Mouse (Mus musculus) A20 (cell line): ENCODE measurements at regions not wholly inside any gene's neighbourhood (a gene's known extent, or its start where the extent isn't known, plus 50 kb on each side); places are given as distances from the start of the nearest gene placed in this dataset.
"Not testable (repeated sequence)": the region's sequence is repeated elsewhere in the genome, so short reads cannot be mapped to it uniquely, and the experiment has no call there.

Experiments used
- DNase-seq: peaks from one replicate; pipeline ENCODE4 v3.0.0-alpha.2; 2011; ENCODE audit warnings: low read depth, low spot score

- no peak for DNase-seq
Observed at GRCm38 (mm10) chr4:53263776-53264175, 104.1 kb upstream of the Abca1 start.

GRCm38 (mm10) chr4:53262466-53262865 lies 102.8 kb upstream of the Abca1 start:
- DNase-seq = no peak

- peak; percentile 61 for DNase-seq
Observed at GRCm38 (mm10) chr4:53261556-53262140, 102.0 kb upstream of the Abca1 start.

- DNase-seq = no peak
Observed at GRCm38 (mm10) chr4:53258975-53259374, 99.3 kb upstream of the Abca1 start.

GRCm38 (mm10) chr4:53256996-53257395 lies 97.3 kb upstream of the Abca1 start:
- no peak for DNase-seq

GRCm38 (mm10) chr4:53254483-53254882 lies 94.8 kb upstream of the Abca1 start:
- no peak for DNase-seq

GRCm38 (mm10) chr4:53253680-53254079 lies 94.0 kb upstream of the Abca1 start:
- no peak for DNase-seq

- no peak for DNase-seq
Observed at GRCm38 (mm10) chr4:53250325-53250724, 90.6 kb upstream of the Abca1 start.

- DNase-seq = no peak
Observed at GRCm38 (mm10) chr4:53246083-53246747, 86.5 kb upstream of the Abca1 start.

- no peak for DNase-seq
Observed at GRCm38 (mm10) chr4:53245553-53245952, 85.9 kb upstream of the Abca1 start.

- DNase-seq = not testable (repeated sequence)
Observed at GRCm38 (mm10) chr4:53243473-53243872, 83.8 kb upstream of the Abca1 start.

GRCm38 (mm10) chr4:53239856-53240255 lies 80.2 kb upstream of the Abca1 start:
- DNase-seq = no peak

- DNase-seq = peak; percentile 88
Observed at GRCm38 (mm10) chr4:53238314-53239259, 78.9 kb upstream of the Abca1 start.

- DNase-seq = peak; percentile 16
Observed at GRCm38 (mm10) chr4:53235870-53236269, 76.2 kb upstream of the Abca1 start.

GRCm38 (mm10) chr4:53232436-53232835 lies 72.7 kb upstream of the Abca1 start:
- no peak for DNase-seq

- no peak for DNase-seq
Observed at GRCm38 (mm10) chr4:53231867-53232266, 72.2 kb upstream of the Abca1 start.

- DNase-seq = no peak
Observed at GRCm38 (mm10) chr4:53231046-53231445, 71.4 kb upstream of the Abca1 start.

- DNase-seq = no peak
Observed at GRCm38 (mm10) chr4:53228444-53228843, 68.7 kb upstream of the Abca1 start.

GRCm38 (mm10) chr4:53227771-53228170 lies 68.1 kb upstream of the Abca1 start:
- DNase-seq = no peak

GRCm38 (mm10) chr4:53227071-53227470 lies 67.4 kb upstream of the Abca1 start:
- DNase-seq = no peak

- DNase-seq = no peak
Observed at GRCm38 (mm10) chr4:53226376-53226775, 66.7 kb upstream of the Abca1 start.

- no peak for DNase-seq
Observed at GRCm38 (mm10) chr4:53223379-53223778, 63.7 kb upstream of the Abca1 start.
